Mouse (Mus musculus) neural tube, embryonic 13.5 days (tissue): ENCODE results near the gene Gm14137. TPM values are rescaled to one million over a fixed set of nuclear protein-coding genes. Genes with fewer than 3 reads are reported as not detected.

Experiments
- ATAC-seq: fragments of 200-750 bp; cut with Nextera tagmentation; 2 replicates; pipeline ENCODE4 v1.8.0; 2017; ENCODE audit warnings: low read depth, mild to moderate bottlenecking, moderate TSS enrichment, moderate library complexity
- H3K27ac ChIP-seq: fragments of 300-500 bp; sonication (generic); replicated peaks from 2 replicates; pipeline ENCODE4 v1.5.1; 2015; ENCODE audit warnings: moderate library complexity, mild to moderate bottlenecking, inconsistent platforms
- H3K27me3 ChIP-seq: fragments of 300-500 bp; sonication (generic); 2 replicates; pipeline ENCODE4 v1.6.1; 2015; ENCODE audit warnings: mild to moderate bottlenecking, inconsistent platforms
- H3K36me3 ChIP-seq: fragments of 300-500 bp; sonication (generic); 2 replicates; pipeline ENCODE4 v1.6.1; 2015; ENCODE audit warnings: mild to moderate bottlenecking, inconsistent platforms
- H3K4me1 ChIP-seq: fragments of 300-500 bp; sonication (generic); replicated peaks from 2 replicates; pipeline ENCODE4 v1.6.1; 2015; ENCODE audit warnings: inconsistent platforms
- H3K4me2 ChIP-seq: fragments of 300-500 bp; sonication (generic); 2 replicates; pipeline ENCODE4 v1.6.1; 2015; ENCODE audit warnings: inconsistent platforms, mild to moderate bottlenecking, moderate library complexity
- H3K4me3 ChIP-seq: fragments of 300-500 bp; sonication (generic); 2 replicates; pipeline ENCODE4 v1.5.1; 2015; ENCODE audit warnings: mild to moderate bottlenecking, inconsistent platforms
- H3K9ac ChIP-seq: fragments of 300-500 bp; sonication (generic); 2 replicates; pipeline ENCODE4 v1.6.1; 2015; ENCODE audit warnings: moderate library complexity, mild to moderate bottlenecking, inconsistent platforms
- H3K9me3 ChIP-seq: fragments of 300-500 bp; sonication (generic); 2 replicates; pipeline ENCODE4 v1.6.1; 2016; ENCODE audit warnings: inconsistent platforms
- WGBS: fragments of 180-500 bp; shearing (Covaris S2); methylation state at CpG from one replicate; pipeline ENCODE4 v1.1.7; 2015; 5-methylcytosine and 5-hydroxymethylcytosine counted together
- polyA plus RNA-seq: library from polyadenylated mRNA; unstranded; fragments of >200 nt; fragmentation: Nextera tagmentation; extraction: Ambion mirVana; gene quantifications from 2 replicates; pipeline ENCODE4 v1.2.1, GENCODE M21; 2015

The Gm14137 gene
- polyA plus RNA-seq, 1 experiment from 2014 or later: 0.66 TPM

- Histone ChIP-seq H3K9me3 (no peaks in the 10 kb centered on the region), H3K4me1 (peaks cover 23% of the 10 kb centered on the region), H3K27me3 (0 out of 2 replicates have a peak, but pooled peaks cover under 1% of the 10 kb centered on the region), H3K9ac (peak overlapping the region; percentile 92; the same call in 1 of the 2 replicates), H3K4me3 (0 out of 2 replicates have a peak overlapping the region, but pooled peaks have one; percentile 98), H3K4me2 (peak overlapping the region; percentile 98), H3K27ac (no peak overlapping the region), H3K36me3 (peaks cover 14% of the 10 kb centered on the region)
- no peak for ATAC-seq
Observed at GRCm38 (mm10) chr2:119157836-119158235, 16.5 kb upstream of the Gm14137 start.

- no peak for ATAC-seq
- Histone ChIP-seq H3K36me3 (no peaks in the 10 kb centered on the region), H3K27me3 (peaks cover 31% of the 10 kb centered on the region), H3K4me2 (no peak overlapping the region), H3K4me1 (peaks cover 6% of the 10 kb centered on the region), H3K27ac (no peak overlapping the region), H3K4me3 (no peak overlapping the region), H3K9ac (0 out of 2 replicates have a peak overlapping the region, but pooled peaks have one; percentile 22), H3K9me3 (no peaks in the 10 kb centered on the region)
- WGBS: 12% methylated on average over 2 of the region's 2 CpGs
Observed at GRCm38 (mm10) chr2:119161247-119161646, 13.1 kb upstream of the Gm14137 start.

GRCm38 (mm10) chr2:119163135-119163534 lies 11.2 kb upstream of the Gm14137 start:
- Histone ChIP-seq H3K9me3 (no peaks in the 10 kb centered on the region), H3K27ac (no peak overlapping the region), H3K9ac (no peak overlapping the region), H3K4me1 (peaks cover 17% of the 10 kb centered on the region), H3K27me3 (peaks cover 50% of the 10 kb centered on the region), H3K36me3 (no peaks in the 10 kb centered on the region), H3K4me3 (no peak overlapping the region), H3K4me2 (no peak overlapping the region)
- 69% methylated on average over 3 of the region's 3 CpGs for WGBS
- no peak for ATAC-seq

- Histone ChIP-seq H3K9ac (no peak overlapping the region), H3K27me3 (peaks cover 59% of the 10 kb centered on the region), H3K4me1 (peaks cover 17% of the 10 kb centered on the region), H3K4me3 (no peak overlapping the region), H3K36me3 (no peaks in the 10 kb centered on the region), H3K9me3 (no peaks in the 10 kb centered on the region), H3K4me2 (no peak overlapping the region), H3K27ac (no peak overlapping the region)
- ATAC-seq: no peak
- WGBS: 87% methylated on average over 4 of the region's 4 CpGs
Observed at GRCm38 (mm10) chr2:119163999-119164398, 10.3 kb upstream of the Gm14137 start.

- Histone ChIP-seq H3K27ac (no peak overlapping the region), H3K4me3 (no peak overlapping the region), H3K9me3 (no peaks in the 10 kb centered on the region), H3K4me2 (no peak overlapping the region), H3K9ac (no peak overlapping the region), H3K27me3 (peaks cover 67% of the 10 kb centered on the region), H3K4me1 (peaks cover 17% of the 10 kb centered on the region), H3K36me3 (no peaks in the 10 kb centered on the region)
- ATAC-seq: no peak
Observed at GRCm38 (mm10) chr2:119165401-119165800, 8.9 kb upstream of the Gm14137 start.

DNA sequence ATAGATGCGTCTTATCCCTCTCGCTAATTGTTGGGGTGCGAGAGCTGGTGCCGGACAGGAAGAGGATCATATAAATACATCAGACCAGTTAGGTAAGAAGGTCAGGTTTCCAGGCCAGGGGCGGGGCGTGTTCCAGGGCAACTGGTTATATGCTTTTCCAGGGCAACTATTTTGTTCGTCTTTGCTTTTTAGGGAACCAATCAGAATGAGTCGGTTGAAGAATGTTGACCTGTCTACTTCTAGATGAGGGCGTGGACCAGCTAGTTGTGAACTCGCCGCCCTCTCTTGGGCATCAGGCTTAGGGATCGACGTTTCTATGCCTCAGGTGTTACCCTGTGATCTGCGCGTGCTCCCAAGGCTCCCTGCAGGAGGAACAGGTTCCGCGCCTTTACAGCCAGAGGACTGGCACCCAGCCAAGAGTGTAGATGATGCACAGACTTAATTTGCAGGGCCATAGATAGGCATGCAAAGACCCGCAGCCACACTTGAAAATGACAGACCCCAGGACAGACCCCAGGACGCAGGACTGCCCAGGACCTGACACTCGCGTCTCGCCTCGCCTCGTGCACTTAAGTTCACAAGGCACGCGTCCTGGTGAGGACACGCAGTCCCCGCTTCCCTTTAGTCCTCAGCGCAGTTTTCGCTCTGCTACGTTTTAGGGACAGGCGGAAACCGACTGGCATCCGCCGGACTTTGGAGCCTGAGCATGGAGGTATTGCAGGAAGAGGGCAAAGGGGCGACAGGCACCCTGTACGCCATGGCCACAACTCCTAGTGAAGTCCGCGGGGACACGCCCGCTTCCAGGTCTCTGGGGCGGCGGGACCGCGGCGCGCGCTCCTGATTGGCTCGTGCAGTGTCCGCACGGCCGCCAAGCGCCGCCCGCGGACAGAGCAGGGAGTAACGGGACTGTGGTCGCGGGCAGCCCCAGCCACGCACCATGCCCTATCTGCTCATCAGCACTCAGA lies 7.1 kb upstream of the Gm14137 start, which contains the start of gene Gchfr:
Gene Gchfr, plus strand, starts transcription at position 873 of the 965 bp plus-strand sequence.
- Histone ChIP-seq H3K27me3 (peaks cover 67% of the 10 kb centered on the region), H3K4me3 (peak within 1 kb of the TSS; percentile 53), H3K27ac (no peak within 1 kb of the TSS), H3K4me1 (peaks cover 30% of the 10 kb centered on the region), H3K4me2 (peak within 1 kb of the TSS; percentile 99), H3K9me3 (no peaks in the 10 kb centered on the region), H3K36me3 (no peaks in the 10 kb centered on the region), H3K9ac (peak within 1 kb of the TSS; percentile 62)
- peak; percentile 63 for ATAC-seq
- WGBS: 1% methylated on average over 60 of the region's 60 CpGs

DNA sequence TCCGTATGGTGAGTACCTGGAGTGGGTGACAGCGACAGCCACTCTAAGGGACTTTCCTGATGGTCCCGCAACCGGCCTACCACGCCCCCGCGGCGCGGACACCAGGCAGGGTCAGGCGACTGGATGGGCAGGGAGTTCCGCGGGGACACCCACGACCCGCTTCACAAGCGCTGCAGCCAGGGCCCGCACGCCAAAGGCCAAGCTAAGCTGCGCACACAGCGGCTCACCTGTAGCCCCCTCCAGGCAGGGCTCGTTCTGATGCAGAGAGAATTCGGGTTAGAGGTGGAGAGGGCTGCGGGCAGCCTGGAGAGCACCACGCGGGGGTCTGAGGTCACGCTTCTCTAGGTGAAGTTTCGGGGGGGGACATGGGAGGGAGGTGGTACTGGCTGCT lies 6.4 kb upstream of the Gm14137 start:
- Histone ChIP-seq H3K4me3 (peak overlapping the region; percentile 53), H3K9me3 (no peaks in the 10 kb centered on the region), H3K36me3 (no peaks in the 10 kb centered on the region), H3K27me3 (peaks cover 66% of the 10 kb centered on the region), H3K4me1 (peaks cover 36% of the 10 kb centered on the region), H3K4me2 (peak overlapping the region; percentile 99), H3K9ac (peak overlapping the region; percentile 62), H3K27ac (no peak overlapping the region)
- 4% methylated on average over 26 of the region's 26 CpGs for WGBS
- no peak; the same call in 1 of the 2 replicates for ATAC-seq

GRCm38 (mm10) chr2:119170282-119170681 lies 4.0 kb upstream of the Gm14137 start:
- Histone ChIP-seq H3K27me3 (peaks cover 49% of the 10 kb centered on the region), H3K9me3 (no peaks in the 10 kb centered on the region), H3K4me1 (peaks cover 59% of the 10 kb centered on the region), H3K9ac (no peak overlapping the region), H3K4me2 (no peak overlapping the region), H3K4me3 (no peak overlapping the region), H3K27ac (no peak overlapping the region), H3K36me3 (no peaks in the 10 kb centered on the region)
- ATAC-seq: no peak
- 80% methylated on average over 2 of the region's 2 CpGs for WGBS

DNA sequence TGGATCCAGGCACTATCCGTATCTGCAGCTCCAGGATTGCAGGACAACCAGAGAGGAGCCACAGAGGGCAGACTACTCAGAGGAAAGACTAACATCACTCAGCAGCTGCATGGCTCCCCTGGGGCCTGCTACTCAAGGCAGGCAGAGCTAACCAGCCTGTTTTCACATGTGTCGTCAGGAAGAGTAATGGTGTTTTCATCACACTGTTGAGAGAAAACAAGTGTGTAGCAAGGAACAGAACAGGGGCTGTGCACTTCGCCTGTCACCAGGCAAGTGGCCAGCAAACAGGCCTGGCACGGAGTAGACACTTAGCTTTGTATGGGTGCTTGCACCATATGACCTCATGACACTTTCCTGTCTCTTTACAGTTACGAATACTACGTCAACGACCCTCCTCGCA lies 2.7 kb upstream of the Gm14137 start:
- H3K9ac ChIP-seq: no peak overlapping the region

GRCm38 (mm10) chr2:119172446-119172845 lies 1.9 kb upstream of the Gm14137 start:
- no peak overlapping the region for H3K4me3 ChIP-seq
- peaks cover 28% of the 10 kb centered on the region for H3K27me3 ChIP-seq
- peaks cover 50% of the 10 kb centered on the region for H3K4me1 ChIP-seq
- peak overlapping the region; percentile 13; the same call in 1 of the 2 replicates for H3K9ac ChIP-seq
- ATAC-seq: no peak
- peaks cover 11% of the 10 kb centered on the region; the same call in 1 of the 2 replicates for H3K36me3 ChIP-seq
- H3K9me3 ChIP-seq: no peaks in the 10 kb centered on the region
- 58% methylated on average over 7 of the region's 7 CpGs for WGBS
- H3K4me2 ChIP-seq: peak overlapping the region; percentile 34; the same call in 1 of the 2 replicates
- H3K27ac ChIP-seq: peak overlapping the region; percentile 30

More for the DNA sequence above, 2.7 kb upstream of the Gm14137 start:
- Histone ChIP-seq H3K27me3 (peaks cover 36% of the 10 kb centered on the region), H3K4me3 (no peak overlapping the region), H3K9me3 (no peaks in the 10 kb centered on the region), H3K27ac (no peak overlapping the region), H3K36me3 (0 out of 2 replicates have a peak, but pooled peaks cover 3% of the 10 kb centered on the region), H3K4me2 (no peak overlapping the region), H3K4me1 (peaks cover 59% of the 10 kb centered on the region)
- ATAC-seq: no peak
- 68% methylated on average over 8 of the region's 8 CpGs for WGBS

GRCm38 (mm10) chr2:119172862-119173576 lies 1.3 kb upstream of the Gm14137 start:
- ATAC-seq: peak; percentile 47; the same call in 1 of the 2 replicates
- no peaks in the 10 kb centered on the region for H3K9me3 ChIP-seq
- H3K27ac ChIP-seq: peak overlapping the region; percentile 30
- peaks cover 22% of the 10 kb centered on the region for H3K27me3 ChIP-seq
- WGBS: 11% methylated on average over 13 of the region's 13 CpGs
- peak overlapping the region; percentile 34 for H3K4me2 ChIP-seq
- H3K9ac ChIP-seq: peak overlapping the region; percentile 13; the same call in 1 of the 2 replicates
- no peak overlapping the region for H3K4me3 ChIP-seq
- peaks cover 45% of the 10 kb centered on the region for H3K4me1 ChIP-seq
- H3K36me3 ChIP-seq: peaks cover 16% of the 10 kb centered on the region

DNA sequence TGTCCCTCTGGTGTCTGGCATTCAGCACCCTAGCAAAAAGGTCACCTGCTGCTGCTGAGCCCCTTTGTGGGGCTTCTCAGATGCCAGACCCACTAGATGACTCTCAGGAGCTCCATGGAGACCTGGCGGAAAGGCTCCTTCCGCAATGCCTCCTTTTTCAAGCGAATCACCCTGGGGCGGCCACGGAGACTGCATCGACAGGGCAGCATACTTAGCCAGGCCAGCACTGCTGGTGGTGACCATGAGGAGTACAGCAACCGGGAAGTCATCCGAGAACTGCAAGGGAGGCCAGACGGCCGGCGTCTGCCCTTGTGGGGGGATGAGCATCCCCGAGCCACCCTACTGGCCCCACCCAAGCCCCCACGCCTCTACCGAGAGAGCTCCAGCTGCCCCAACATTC lies 557 bp downstream of the Gm14137 start:
- Histone ChIP-seq H3K9me3 (no peaks in the 10 kb centered on the region), H3K9ac (no peak overlapping the region), H3K4me1 (peaks cover 43% of the 10 kb centered on the region), H3K4me2 (no peak overlapping the region), H3K36me3 (peaks cover 35% of the 10 kb centered on the region), H3K27me3 (peaks cover 5% of the 10 kb centered on the region; the same call in 1 of the 2 replicates), H3K4me3 (no peak overlapping the region), H3K27ac (no peak overlapping the region)
- ATAC-seq: no peak
- WGBS: 58% methylated on average over 14 of the region's 14 CpGs
